Mouse (Mus musculus) gastrocnemius, adult 8-10 months (tissue): Measurements from ENCODE around the gene Galnt14. TPM values are rescaled to one million over a fixed set of nuclear protein-coding genes. Genes with fewer than 3 reads are reported as not detected.

Experiments
- DNase-seq, 2 experiments: peaks; one replicate each; pipeline ENCODE4 v3.0.0; 2022; ENCODE audit warnings: low spot score in 2 of 2
- total RNA-seq, 4 experiments: library from RNA; stranded (reverse); gene quantifications; 2 replicates each; pipeline ENCODE4 v1.2.4; 2022

Galnt14 gene
- total RNA-seq, 4 experiments from 2014 or later, result not detected

GRCm38 (mm10) chr17:73572440-73572839 lies 137.8 kb downstream of the Galnt14 start:
- DNase-seq, result peak; percentile 25 to 27

- DNase-seq, result no peak
Observed at GRCm38 (mm10) chr17:73571961-73572360, 138.3 kb downstream of the Galnt14 start.

DNA sequence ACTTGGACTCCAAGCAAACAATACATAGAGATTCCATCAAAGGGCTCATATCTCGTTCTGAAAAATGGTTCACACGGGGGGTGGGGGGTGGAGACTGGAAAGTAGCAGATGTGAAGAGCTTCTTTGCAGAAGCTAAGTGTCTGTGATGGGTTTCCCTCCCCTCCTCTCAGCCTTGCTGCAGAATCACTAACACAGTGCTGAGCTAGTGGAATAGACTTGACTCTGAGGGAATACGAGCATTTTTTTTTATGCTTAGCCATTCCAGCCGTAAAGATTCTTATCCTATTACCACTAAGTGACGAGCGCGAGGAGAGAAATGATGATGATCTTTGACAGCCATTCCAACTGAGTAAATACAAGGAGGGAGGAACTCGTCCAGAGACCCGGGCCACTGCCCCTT lies 142.0 kb downstream of the Galnt14 start:
- no peak for DNase-seq

DNA sequence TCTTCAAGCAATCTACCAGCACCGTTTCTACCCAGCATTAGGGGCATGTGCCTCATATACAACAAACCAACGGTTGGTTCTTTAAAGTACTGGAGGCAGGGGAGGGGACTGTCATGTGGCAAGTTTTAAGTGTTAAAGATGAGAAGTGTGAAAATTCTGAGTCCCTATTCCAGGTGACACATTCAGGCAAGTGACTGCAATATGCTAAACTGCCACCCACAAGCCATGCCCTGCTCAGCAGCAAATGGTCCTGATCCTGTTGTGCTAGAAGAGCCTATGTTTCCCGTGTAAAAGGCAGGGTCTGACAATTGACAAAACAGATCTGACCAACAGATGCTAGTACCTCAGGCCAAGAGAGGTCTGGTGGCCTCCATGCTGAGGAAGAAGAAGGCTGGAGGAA lies 149.1 kb downstream of the Galnt14 start:
- DNase-seq, result no peak

- DNase-seq, result no peak
Observed at GRCm38 (mm10) chr17:73560208-73560784, 150.0 kb downstream of the Galnt14 start.

DNA sequence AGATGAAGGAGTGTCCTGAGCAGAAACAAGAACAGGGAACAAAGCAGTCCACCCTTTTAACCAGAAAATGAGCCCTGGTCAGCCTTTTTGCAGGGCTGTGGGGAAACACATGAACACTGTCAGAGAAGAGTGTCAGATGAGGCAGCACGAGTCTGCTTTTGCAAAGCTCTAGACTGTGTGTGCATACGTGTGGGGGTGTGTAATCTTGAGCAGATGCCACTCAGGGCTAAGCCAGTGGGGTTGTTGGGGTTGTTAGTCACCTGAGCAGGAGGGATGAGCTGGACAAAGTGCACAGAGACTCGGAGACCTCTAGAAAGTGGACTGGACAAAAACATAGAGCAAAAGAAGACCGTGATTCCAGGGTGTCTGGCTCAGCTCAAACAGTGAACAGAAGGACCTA lies 150.8 kb downstream of the Galnt14 start:
- DNase-seq, result no peak

GRCm38 (mm10) chr17:73557101-73557500 lies 153.2 kb downstream of the Galnt14 start:
- DNase-seq, result no peak

DNA sequence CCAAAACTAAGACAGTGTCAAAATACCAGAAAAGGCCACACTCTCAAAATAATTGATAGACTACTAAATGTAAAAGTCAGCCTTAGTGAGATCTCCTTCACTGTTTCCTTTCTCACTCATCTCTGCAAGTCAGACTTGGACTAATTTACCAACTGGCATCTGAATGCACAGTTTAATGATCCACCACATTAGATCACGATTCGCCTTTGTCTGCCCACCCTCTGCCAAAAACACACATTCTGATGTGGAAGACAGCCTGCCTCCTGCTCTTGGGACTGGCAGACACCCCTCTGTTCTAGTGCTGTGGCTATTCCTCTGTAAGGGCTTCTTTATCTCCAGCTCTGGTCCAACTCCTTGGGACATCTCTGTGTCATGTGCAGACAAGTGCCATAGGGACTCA lies 153.8 kb downstream of the Galnt14 start:
- no peak for DNase-seq

- DNase-seq, result no peak
Observed at GRCm38 (mm10) chr17:73554668-73555067, 155.6 kb downstream of the Galnt14 start.

- no peak for DNase-seq
Observed at GRCm38 (mm10) chr17:73548783-73549566, 161.3 kb downstream of the Galnt14 start.

GRCm38 (mm10) chr17:73548119-73548518 lies 162.1 kb downstream of the Galnt14 start:
- no peak for DNase-seq

DNA sequence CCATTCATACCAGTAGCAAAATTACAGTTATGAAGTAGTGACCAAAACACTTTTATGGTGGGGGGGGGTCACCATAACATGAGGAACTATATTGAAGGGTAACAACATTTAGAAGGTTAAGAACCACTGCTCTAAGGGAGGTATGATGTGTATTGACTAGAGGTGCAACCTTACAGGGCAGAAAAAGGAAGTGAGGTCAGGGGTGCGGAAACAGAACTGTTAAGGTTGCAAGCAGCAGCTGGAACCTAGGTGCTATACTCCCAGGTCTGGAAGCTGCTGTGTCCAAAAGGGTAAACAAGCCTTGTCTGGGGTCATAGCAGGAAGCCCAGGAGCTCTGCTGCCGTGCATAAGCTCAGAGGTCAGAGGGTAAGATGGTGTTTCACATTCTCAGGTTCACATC lies 162.8 kb downstream of the Galnt14 start:
- no peak for DNase-seq

GRCm38 (mm10) chr17:73541911-73542310 lies 168.3 kb downstream of the Galnt14 start:
- no peak for DNase-seq

DNA sequence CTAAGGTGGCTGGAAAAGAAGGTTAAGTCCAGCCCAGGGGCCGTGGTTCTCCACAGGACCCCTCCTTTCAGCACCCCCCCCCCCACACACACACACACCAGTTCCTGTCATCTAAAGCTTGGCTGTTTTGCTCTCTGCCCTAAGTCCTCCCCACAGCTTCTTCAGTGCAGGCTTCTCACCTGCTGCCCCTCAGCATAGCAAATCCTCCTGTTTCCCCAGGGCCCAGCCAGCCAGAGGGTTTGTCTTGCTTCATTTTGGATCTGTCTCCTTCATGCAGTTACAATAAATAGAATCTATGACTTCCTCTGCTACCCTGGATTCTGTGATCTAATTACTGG lies 169.1 kb downstream of the Galnt14 start:
- no peak for DNase-seq

DNA sequence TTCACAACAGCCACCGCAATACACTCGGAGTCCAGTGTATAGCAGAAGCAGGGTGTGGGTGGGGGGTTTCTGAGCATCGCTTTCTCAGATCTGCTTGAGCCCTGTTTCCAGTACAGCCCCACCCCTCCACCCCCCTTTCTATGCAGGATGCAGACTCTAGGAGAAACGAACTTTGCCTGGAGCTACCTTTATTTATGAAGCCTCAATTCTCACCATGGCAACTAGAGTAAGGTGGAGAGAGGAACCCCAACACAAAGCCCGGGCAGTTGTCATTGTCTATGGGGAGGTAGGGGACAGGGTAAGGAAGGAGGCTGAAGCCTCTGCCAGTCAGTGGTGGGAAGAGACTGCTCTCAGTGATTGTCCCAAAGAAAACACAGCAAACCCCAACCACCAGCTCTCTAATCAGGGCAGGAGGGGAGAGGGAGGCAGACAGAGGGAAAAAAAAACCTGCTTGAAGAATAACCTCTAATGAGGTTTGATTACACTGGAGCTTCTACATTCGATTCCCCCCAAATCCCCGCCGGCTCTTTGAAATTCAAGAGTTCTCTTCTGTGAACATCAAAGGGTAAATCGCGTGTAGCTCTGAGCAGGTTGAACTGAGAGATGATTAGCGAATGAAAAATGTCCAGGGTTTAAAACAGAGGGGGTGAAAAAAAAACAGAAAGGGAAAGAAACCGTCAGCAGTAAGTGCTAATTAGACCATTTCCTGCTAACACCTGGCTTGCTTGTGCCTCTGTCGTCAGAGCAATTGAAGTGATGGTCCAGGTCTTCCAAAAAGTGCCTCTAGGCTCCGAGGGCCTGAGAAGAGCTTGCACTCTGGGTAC lies 169.6 kb downstream of the Galnt14 start:
- DNase-seq, result no peak

- DNase-seq, result no peak
Observed at GRCm38 (mm10) chr17:73531896-73532295, 178.4 kb downstream of the Galnt14 start.

- no peak for DNase-seq
Observed at GRCm38 (mm10) chr17:73522169-73522568, 188.1 kb downstream of the Galnt14 start.

DNA sequence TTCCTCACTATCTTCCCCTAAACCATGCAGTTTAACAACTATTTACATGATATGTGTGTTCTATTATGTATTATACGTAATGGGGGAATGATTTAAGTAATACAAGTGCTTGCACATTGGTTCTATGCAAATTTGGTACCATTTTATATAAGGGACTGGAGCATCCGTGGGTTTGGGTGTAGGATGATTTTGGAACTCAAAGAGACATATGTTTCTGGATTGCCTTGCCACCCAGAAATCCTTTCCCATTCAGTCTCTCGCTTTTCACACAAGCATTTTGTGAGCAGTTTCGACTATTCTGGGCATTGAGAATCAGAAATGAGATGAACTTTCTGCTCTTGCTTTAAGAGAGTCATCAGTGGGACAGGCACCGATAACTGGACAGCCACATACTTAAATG lies 190.9 kb downstream of the Galnt14 start:
- DNase-seq, result no peak

- DNase-seq, result no peak
Observed at GRCm38 (mm10) chr17:73518359-73518758, 191.9 kb downstream of the Galnt14 start.

GRCm38 (mm10) chr17:73515506-73515905 lies 194.7 kb downstream of the Galnt14 start:
- DNase-seq, result no peak

DNA sequence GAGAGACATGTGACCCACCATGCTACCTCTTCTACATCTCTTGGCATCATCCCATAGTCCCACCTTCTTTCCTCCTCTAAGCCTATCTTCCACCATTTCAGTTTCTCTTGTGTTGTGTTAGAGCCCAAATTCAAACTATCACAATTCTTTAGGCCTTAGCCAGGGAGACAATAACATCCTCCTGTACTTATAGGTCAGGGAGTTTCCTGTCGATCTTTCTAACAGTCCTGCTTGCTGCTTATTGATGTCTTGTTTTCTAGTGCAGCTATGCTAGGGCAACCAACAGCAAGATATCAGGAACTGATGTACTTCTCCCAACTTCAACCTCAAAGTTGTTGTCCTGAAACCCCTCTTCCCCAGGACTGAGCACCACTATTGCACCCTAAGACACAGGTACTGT lies 195.4 kb downstream of the Galnt14 start:
- no peak for DNase-seq

DNA sequence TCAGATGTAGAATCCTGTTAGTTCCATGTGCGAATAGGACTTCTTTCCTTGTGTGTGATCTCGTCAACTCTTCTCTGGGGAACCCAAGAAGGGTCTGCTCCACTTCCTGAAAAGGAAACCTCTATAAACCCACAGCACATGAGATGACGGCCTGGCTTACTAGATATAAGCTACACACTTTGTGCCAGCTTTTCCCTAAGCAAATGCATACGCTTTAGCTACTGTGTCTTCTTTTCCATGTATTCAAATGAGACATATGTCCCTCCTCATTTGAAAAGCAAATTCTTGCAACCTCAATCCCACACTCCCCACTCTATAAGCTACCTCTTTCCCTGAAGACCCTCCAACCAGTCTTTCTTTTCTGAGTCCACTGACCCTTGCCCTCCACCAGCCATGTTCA lies 196.0 kb downstream of the Galnt14 start:
- DNase-seq, result no peak
